8 mouse cellular contexts compared by ENCODE assay signal in genomic region chr17:46298220-46298913, GRCm38 (mm10). TPM values are rescaled to one million over a fixed set of nuclear protein-coding genes. Genes with fewer than 3 reads are reported as not detected.
DNase-seq lines count a peak whose midpoint lies in the region; ATAC-seq and TF ChIP-seq lines count a peak whose summit lies in the region.

No protein-coding gene starts in this region.

- peak overlapping the region; percentile 57 to 70 for H3K4me3 ChIP-seq in ES-E14 (ENCODE audit: insufficient read depth in 1 of 2, low read depth in 1 of 2, low read length in 2 of 2, poor library complexity in 1 of 2, severe bottlenecking in 1 of 2)
- H3K4me3 ChIP-seq in forebrain, postnatal 0 days (ENCODE audit: low read depth, low read length): peak overlapping the region; percentile 70
- H3K4me3 ChIP-seq in layer of hippocampus, adult 2 months: peak overlapping the region; percentile 72
- peak overlapping the region; percentile 61 for H3K4me3 ChIP-seq in lung, embryonic 14.5 days (ENCODE audit: low read depth, low read length)
- H3K4me3 ChIP-seq in olfactory bulb, adult 2 months (ENCODE audit: insufficient read depth, low read depth, low read length): peak overlapping the region; percentile 65
- peak overlapping the region; percentile 26 for H3K4me3 ChIP-seq in thymus, adult 2 months (ENCODE audit: control insufficient read depth, insufficient read depth, low read length)

- DNase-seq in ES-E14 (ENCODE audit: low read depth, low spot score): peak; percentile 75
- DNase-seq in cerebellum, adult 18-20 months: peak; percentile 88 to 89
- DNase-seq in forebrain, postnatal 0 days: peak; percentile 89
- DNase-seq in heart, postnatal 4 days: peak; percentile 91
- DNase-seq in layer of hippocampus, adult 2 months (ENCODE audit: low spot score in 2 of 2): peak; percentile 71 to 85
- peak; percentile 96 for DNase-seq in lung, embryonic 14.5 days
- DNase-seq in thymus, adult 2 months: peak; percentile 82

- TF ChIP-seq POLR2A in olfactory bulb, adult 2 months (IDR thresholded peaks at IDR 0.05; ENCODE audit: insufficient read depth, low read depth, low read length): no peak
- no peak for TF ChIP-seq POLR2A in thymus, adult 2 months (IDR thresholded peaks at IDR 0.05; ENCODE audit: control insufficient read depth, extremely low read depth, insufficient read depth, low read length, poor library complexity)

- no peaks in the 10 kb centered on the region for H3K9me3 ChIP-seq in ES-E14 (ENCODE audit: control insufficient read depth, insufficient read depth, low read depth, low read length)
- H3K9me3 ChIP-seq in forebrain, postnatal 0 days (ENCODE audit: low read length): no peaks in the 10 kb centered on the region
- H3K9me3 ChIP-seq in lung, embryonic 14.5 days (ENCODE audit: low read depth, low read length): no peaks in the 10 kb centered on the region

- no peaks in the 10 kb centered on the region for H3K36me3 ChIP-seq in ES-E14 (ENCODE audit: control insufficient read depth, insufficient read depth, low read length, poor library complexity, severe bottlenecking)
- H3K36me3 ChIP-seq in forebrain, postnatal 0 days (ENCODE audit: insufficient read depth): peaks cover 12% of the 10 kb centered on the region; the same call in 1 of the 2 replicates
- H3K36me3 ChIP-seq in lung, embryonic 14.5 days (ENCODE audit: insufficient read depth): no peaks in the 10 kb centered on the region
- H3K36me3 ChIP-seq in thymus, adult 2 months (ENCODE audit: control insufficient read depth, insufficient read depth, low read length): no peaks in the 10 kb centered on the region

- H3K4me2 ChIP-seq in forebrain, postnatal 0 days (ENCODE audit: low read depth): peak overlapping the region; percentile 91
- H3K4me2 ChIP-seq in lung, embryonic 14.5 days: peak overlapping the region; percentile 100

- peak overlapping the region; percentile 12; the same call in 1 of the 2 replicates for H3K9ac ChIP-seq in ES-E14 (ENCODE audit: insufficient read depth, low read depth, low read length, poor library complexity, severe bottlenecking)
- peak overlapping the region; percentile 77 for H3K9ac ChIP-seq in forebrain, postnatal 0 days
- peak overlapping the region; percentile 51; the same call in 1 of the 2 replicates for H3K9ac ChIP-seq in lung, embryonic 14.5 days

- TF ChIP-seq CTCF in forebrain, postnatal 0 days (IDR thresholded peaks at IDR 0.05; ENCODE audit: low read depth): peak; percentile 88
- TF ChIP-seq CTCF in layer of hippocampus, adult 2 months (conservative IDR thresholded peaks at IDR 0.05): peak; percentile 96
- peak; percentile 98 for TF ChIP-seq CTCF in lung, embryonic 14.5 days (IDR thresholded peaks at IDR 0.05; ENCODE audit: low read depth)
- TF ChIP-seq CTCF in olfactory bulb, adult 2 months (IDR thresholded peaks at IDR 0.05; ENCODE audit: insufficient read depth, low read depth, low read length): peak; percentile 89
- TF ChIP-seq CTCF in thymus, adult 2 months (IDR thresholded peaks at IDR 0.05; ENCODE audit: borderline replicate concordance, control insufficient read depth, extremely low read depth, insufficient read depth, low read length, poor library complexity): peak; percentile 95

- H3K27me3 ChIP-seq in forebrain, postnatal 0 days (ENCODE audit: insufficient read depth, low read length): peaks cover 9% of the 10 kb centered on the region
- peaks cover 54% of the 10 kb centered on the region for H3K27me3 ChIP-seq in lung, embryonic 14.5 days (ENCODE audit: insufficient read depth, low read length)
- peaks cover 12% of the 10 kb centered on the region; the same call in 1 of the 2 replicates for H3K27me3 ChIP-seq in thymus, adult 2 months (ENCODE audit: control insufficient read depth, insufficient read depth, low read length)

- in situ Hi-C loops in ES-E14 (cut with MboI; ENCODE audit: low sequenced_read_pairs in 2 of 2, unreplicated experiment in 2 of 2): no loop called here

- ATAC-seq in forebrain, postnatal 0 days: peak; percentile 85
- ATAC-seq in lung, embryonic 14.5 days (ENCODE audit: insufficient read depth): peak; percentile 92

- no peak overlapping the region for H3K27ac ChIP-seq in ES-E14 (ENCODE audit: insufficient read depth, low read depth, low read length, poor library complexity, severe bottlenecking)
- peak overlapping the region; percentile 86 for H3K27ac ChIP-seq in forebrain, postnatal 0 days (ENCODE audit: low read depth, low read length)
- peak overlapping the region; percentile 86 for H3K27ac ChIP-seq in layer of hippocampus, adult 2 months
- H3K27ac ChIP-seq in lung, embryonic 14.5 days (ENCODE audit: low read depth): no peak overlapping the region
- no peak overlapping the region for H3K27ac ChIP-seq in olfactory bulb, adult 2 months (ENCODE audit: insufficient read depth, low read depth, low read length)
- no peak overlapping the region for H3K27ac ChIP-seq in thymus, adult 2 months (ENCODE audit: control insufficient read depth, insufficient read depth, low read length)

- H3K4me1 ChIP-seq in ES-E14 (ENCODE audit: control insufficient read depth in 2 of 2, insufficient read depth in 2 of 2, low read length in 2 of 2, poor library complexity in 1 of 2): no peaks in the 10 kb centered on the region
- no peaks in the 10 kb centered on the region for H3K4me1 ChIP-seq in forebrain, postnatal 0 days (ENCODE audit: insufficient read depth)
- peaks cover 7% of the 10 kb centered on the region; the same call in 1 of the 2 replicates for H3K4me1 ChIP-seq in lung, embryonic 14.5 days (ENCODE audit: insufficient read depth)
- H3K4me1 ChIP-seq in olfactory bulb, adult 2 months (ENCODE audit: control insufficient read depth, insufficient read depth, low read length): peaks cover 29% of the 10 kb centered on the region
- peaks cover 13% of the 10 kb centered on the region for H3K4me1 ChIP-seq in thymus, adult 2 months (replicated peaks; ENCODE audit: control insufficient read depth, insufficient read depth, low read length)

- 4% methylated on average over 41 of the region's 48 CpGs for WGBS in forebrain, postnatal 0 days
- WGBS in lung, embryonic 14.5 days: under 1% methylated on average over 48 of the region's 48 CpGs
- WGBS in olfactory bulb, adult 2 months: under 1% methylated on average over 48 of the region's 48 CpGs
- 2% methylated on average over 48 of the region's 48 CpGs for WGBS in thymus, adult 2 months

TF ChIP-seq in ES-E14, 5 proteins besides CTCF, POLR2A, EP300 and RAD21:
- TF ChIP-seq ZC3H11A (IDR thresholded peaks at IDR 0.05; ENCODE audit: borderline replicate concordance, low read depth, low read length): no peak

RNA-seq across cellular contexts. Expression of gene Dlk2, which starts 1.1 kb away (rescaled TPM):
- 1.3 and 1.4 TPM in 2 replicates for total RNA-seq in ES-E14 (2012; rRNA removed)
- 49.9 and 61.3 TPM in 2 replicates for total RNA-seq in forebrain, postnatal 0 days (2014; rRNA removed)
- 16.3 and 16.8 TPM in 2 replicates for polyA plus RNA-seq in forebrain, postnatal 0 days (2015; fragmentation: Nextera tagmentation; extraction: Ambion mirVana)
- total RNA-seq in heart, postnatal 4 days (2021): 1 to 10 TPM in 1 of 2 experiments, under 1 TPM in 1; 0.95 to 1.1 TPM
- total RNA-seq in layer of hippocampus, adult 2 months (2021): 10 to 100 TPM; 52.5 to 53.5 TPM
- 0.38 and 0.46 TPM in 2 replicates for polyA plus RNA-seq in lung, embryonic 14.5 days (2014; fragmentation: Nextera tagmentation; extraction: Ambion mirVana)
- polyA plus RNA-seq in olfactory bulb, adult 2 months (2012; ENCODE audit: insufficient read depth, insufficient read length, low replicate concordance, missing spikeins): not detected in 2 replicates
- polyA plus RNA-seq in thymus, adult 2 months (2012; rRNA removed): 8.5 and 11.3 TPM in 2 replicates

RNA-seq across cellular contexts. Expression of gene Tjap1, which starts 15.5 kb away (rescaled TPM):
- 27.7 and 33.0 TPM in 2 replicates for total RNA-seq in ES-E14 (2012; rRNA removed)
- total RNA-seq in forebrain, postnatal 0 days (2014; rRNA removed): 25.6 and 36.9 TPM in 2 replicates
- 15.8 and 17.6 TPM in 2 replicates for polyA plus RNA-seq in forebrain, postnatal 0 days (2015; fragmentation: Nextera tagmentation; extraction: Ambion mirVana)
- 10 to 100 TPM; 55.0 to 59.0 TPM for total RNA-seq in heart, postnatal 4 days (2021)
- 10 to 100 TPM; 54.0 to 56.7 TPM for total RNA-seq in layer of hippocampus, adult 2 months (2021)
- polyA plus RNA-seq in lung, embryonic 14.5 days (2014; fragmentation: Nextera tagmentation; extraction: Ambion mirVana): 39.1 and 43.2 TPM in 2 replicates
- polyA plus RNA-seq in olfactory bulb, adult 2 months (2012; ENCODE audit: insufficient read depth, insufficient read length, low replicate concordance, missing spikeins): not detected in 2 replicates
- 98.7 and 106 TPM in 2 replicates for polyA plus RNA-seq in thymus, adult 2 months (2012; rRNA removed)

RNA-seq across cellular contexts. Expression of gene Abcc10, which starts 29.8 kb away (rescaled TPM):
- total RNA-seq in ES-E14 (2012; rRNA removed): 17.2 and 25.6 TPM in 2 replicates
- total RNA-seq in forebrain, postnatal 0 days (2014; rRNA removed): 6.5 and 8.3 TPM in 2 replicates
- 3.7 and 5.0 TPM in 2 replicates for polyA plus RNA-seq in forebrain, postnatal 0 days (2015; fragmentation: Nextera tagmentation; extraction: Ambion mirVana)
- 1 to 10 TPM; 5.1 to 5.8 TPM for total RNA-seq in heart, postnatal 4 days (2021)
- total RNA-seq in layer of hippocampus, adult 2 months (2021): 1 to 10 TPM; 8.9 to 9.7 TPM
- polyA plus RNA-seq in lung, embryonic 14.5 days (2014; fragmentation: Nextera tagmentation; extraction: Ambion mirVana): 4.7 and 5.5 TPM in 2 replicates
- polyA plus RNA-seq in olfactory bulb, adult 2 months (2012; ENCODE audit: insufficient read depth, insufficient read length, low replicate concordance, missing spikeins): not detected in 2 replicates
- 31.8 and 33.4 TPM in 2 replicates for polyA plus RNA-seq in thymus, adult 2 months (2012; rRNA removed)

RNA-seq across cellular contexts. Expression of gene Lrrc73, which starts 45.0 kb away (rescaled TPM):
- total RNA-seq in ES-E14 (2012; rRNA removed): 1.3 TPM in 2 replicates
- total RNA-seq in forebrain, postnatal 0 days (2014; rRNA removed): 51.5 and 56.6 TPM in 2 replicates
- polyA plus RNA-seq in forebrain, postnatal 0 days (2015; fragmentation: Nextera tagmentation; extraction: Ambion mirVana): 36.1 and 37.2 TPM in 2 replicates
- under 1 TPM; 0.81 to 0.90 TPM for total RNA-seq in heart, postnatal 4 days (2021)
- total RNA-seq in layer of hippocampus, adult 2 months (2021): 10 to 100 TPM; 57.3 to 58.2 TPM
- 0.54 and 0.76 TPM in 2 replicates for polyA plus RNA-seq in lung, embryonic 14.5 days (2014; fragmentation: Nextera tagmentation; extraction: Ambion mirVana)
- not detected in 2 replicates for polyA plus RNA-seq in olfactory bulb, adult 2 months (2012; ENCODE audit: insufficient read depth, insufficient read length, low replicate concordance, missing spikeins)
- polyA plus RNA-seq in thymus, adult 2 months (2012; rRNA removed): 4.2 and 5.3 TPM in 2 replicates

RNA-seq across cellular contexts. Expression of gene Yipf3, which starts 50.5 kb away (rescaled TPM):
- 59.3 and 68.6 TPM in 2 replicates for total RNA-seq in ES-E14 (2012; rRNA removed)
- 15.8 and 16.1 TPM in 2 replicates for total RNA-seq in forebrain, postnatal 0 days (2014; rRNA removed)
- polyA plus RNA-seq in forebrain, postnatal 0 days (2015; fragmentation: Nextera tagmentation; extraction: Ambion mirVana): 64.8 and 74.2 TPM in 2 replicates
- 10 to 100 TPM; 64.6 TPM for total RNA-seq in heart, postnatal 4 days (2021)
- total RNA-seq in layer of hippocampus, adult 2 months (2021): 10 to 100 TPM; 80.3 to 95.2 TPM
- 91.2 and 102 TPM in 2 replicates for polyA plus RNA-seq in lung, embryonic 14.5 days (2014; fragmentation: Nextera tagmentation; extraction: Ambion mirVana)
- not detected in 2 replicates for polyA plus RNA-seq in olfactory bulb, adult 2 months (2012; ENCODE audit: insufficient read depth, insufficient read length, low replicate concordance, missing spikeins)
- polyA plus RNA-seq in thymus, adult 2 months (2012; rRNA removed): 250 and 292 TPM in 2 replicates

Comparison
In these comparisons a context has a peak if more than half of its experiments do, and no peak if none do; other contexts are left out.
1. H3K27ac ChIP-seq: peak in forebrain, postnatal 0 days (single experiment) and layer of hippocampus, adult 2 months (single experiment); none in ES-E14 (single experiment), lung, embryonic 14.5 days (single experiment), olfactory bulb, adult 2 months (single experiment) and thymus, adult 2 months (single experiment).
2. H3K9ac ChIP-seq: peak in every context shown above with its lines; median percentile 77 in forebrain, postnatal 0 days; 51 in lung, embryonic 14.5 days; 12 in ES-E14.
3. RNA of gene Dlk2, which starts 1.1 kb away (total RNA-seq): 49.9 to 61.3 TPM in forebrain, postnatal 0 days and 52.5 to 53.5 TPM in layer of hippocampus, adult 2 months; 1.3 to 1.4 TPM in ES-E14 and 0.95 to 1.1 TPM in heart, postnatal 4 days; every median in the first group is over 10 times any median in the second.
4. Peak in every context shown above with its lines, with median percentiles within 50 percentile points of each other: DNase-seq, H3K4me3 ChIP-seq and CTCF ChIP-seq.